Mouse (Mus musculus): ENCODE measurements around the gene Tmem135. TPM values are rescaled to one million over a fixed set of nuclear protein-coding genes. Genes with fewer than 3 reads are reported as not detected.

Tmem135 gene
- polyA plus RNA-seq, 1 experiment from 2014 or later = 14.4 TPM

DNA sequence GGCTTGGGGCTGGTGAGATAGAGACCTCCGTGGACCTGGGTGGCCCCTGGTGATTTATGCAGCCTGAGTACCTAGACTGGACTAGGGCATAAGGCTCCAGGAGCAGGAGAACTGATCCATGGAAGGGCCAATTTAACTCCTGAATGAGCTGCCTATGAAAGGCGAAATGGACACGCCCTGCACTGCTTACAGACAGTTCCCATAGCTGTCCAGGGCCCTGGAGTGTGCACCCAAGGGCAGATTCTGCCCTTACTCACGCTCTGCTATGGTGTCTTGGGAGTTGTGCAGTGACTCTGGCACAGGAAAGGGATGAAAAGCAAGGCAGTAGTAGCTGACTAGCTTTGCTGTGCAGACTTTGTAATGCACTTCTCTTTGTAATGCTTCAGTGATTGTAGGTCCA is 6.3 kb upstream of the Tmem135 start:
- Histone ChIP-seq H3K9me3 (replicated peaks) (no peaks in the 10 kb centered on the region), H3K4me3 (no peak overlapping the region), H3K27me3 (ENCODE audit: low read depth, poor library complexity, severe bottlenecking) (peaks cover 25% of the 10 kb centered on the region), H3K36me3 (peaks cover 15% of the 10 kb centered on the region), H3K27ac (replicated peaks) (no peak overlapping the region), H3K4me1 (peaks cover 1% of the 10 kb centered on the region)
- no peak for DNase-seq (ENCODE audit: low spot score)
- 83% methylated on average over 4 of the region's 4 CpGs for WGBS

DNA sequence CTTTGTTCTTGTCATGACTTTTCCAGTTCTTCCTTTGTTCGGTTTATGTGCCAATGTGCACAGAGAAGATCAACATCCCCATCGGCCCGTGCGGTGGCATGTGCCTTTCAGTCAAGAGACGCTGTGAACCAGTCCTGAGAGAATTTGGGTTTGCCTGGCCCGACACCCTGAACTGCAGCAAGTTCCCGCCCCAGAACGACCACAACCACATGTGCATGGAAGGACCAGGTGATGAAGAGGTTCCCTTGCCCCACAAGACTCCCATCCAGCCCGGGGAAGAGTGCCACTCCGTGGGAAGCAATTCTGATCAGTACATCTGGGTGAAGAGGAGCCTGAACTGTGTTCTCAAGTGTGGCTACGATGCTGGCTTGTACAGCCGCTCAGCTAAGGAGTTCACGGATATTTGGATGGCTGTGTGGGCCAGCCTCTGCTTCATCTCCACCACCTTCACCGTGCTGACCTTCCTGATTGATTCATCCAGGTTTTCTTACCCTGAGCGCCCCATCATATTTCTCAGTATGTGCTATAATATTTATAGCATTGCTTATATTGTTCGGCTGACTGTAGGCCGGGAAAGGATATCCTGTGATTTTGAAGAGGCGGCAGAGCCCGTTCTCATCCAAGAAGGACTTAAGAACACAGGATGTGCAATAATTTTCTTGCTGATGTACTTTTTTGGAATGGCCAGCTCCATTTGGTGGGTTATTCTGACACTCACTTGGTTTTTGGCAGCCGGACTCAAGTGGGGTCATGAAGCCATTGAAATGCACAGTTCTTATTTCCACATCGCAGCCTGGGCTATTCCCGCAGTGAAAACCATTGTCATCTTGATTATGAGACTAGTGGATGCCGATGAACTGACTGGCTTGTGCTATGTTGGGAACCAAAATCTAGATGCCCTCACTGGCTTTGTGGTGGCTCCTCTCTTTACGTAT is 3.3 kb upstream of the Tmem135 start:
- H3K36me3 ChIP-seq = peaks cover 15% of the 10 kb centered on the region
- DNase-seq (ENCODE audit: low spot score) = no peak
- peaks cover 41% of the 10 kb centered on the region for H3K27me3 ChIP-seq (ENCODE audit: low read depth, poor library complexity, severe bottlenecking)
- H3K27ac ChIP-seq (replicated peaks) = no peak overlapping the region
- H3K4me1 ChIP-seq = peaks cover 19% of the 10 kb centered on the region
- 92% methylated on average over 24 of the region's 24 CpGs for WGBS
- no peaks in the 10 kb centered on the region for H3K9me3 ChIP-seq (replicated peaks)
- H3K4me3 ChIP-seq = no peak overlapping the region

DNA sequence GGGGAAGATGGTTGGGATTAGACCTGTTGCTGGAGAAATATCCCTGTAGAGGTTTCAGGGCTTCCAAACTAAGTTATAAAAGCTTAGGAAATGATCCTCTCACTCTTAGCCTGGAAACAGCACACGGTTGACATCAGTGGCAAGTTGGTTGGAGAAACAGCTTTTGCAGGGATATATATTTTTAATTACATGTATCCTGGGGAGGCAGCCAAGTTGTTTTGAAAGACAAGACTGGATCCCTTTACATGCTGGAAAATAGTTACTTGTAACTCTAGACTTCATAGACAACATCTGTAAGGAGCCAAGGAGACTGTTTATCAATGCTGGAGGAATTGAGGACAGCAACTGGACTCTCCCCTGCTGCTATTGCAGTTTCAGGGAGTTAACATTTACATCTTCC is 2.0 kb upstream of the Tmem135 start:
- no peak for DNase-seq (ENCODE audit: low spot score)
- 67% methylated on average over 1 of the region's 1 CpGs for WGBS
- Histone ChIP-seq H3K4me1 (peaks cover 31% of the 10 kb centered on the region), H3K27me3 (ENCODE audit: low read depth, poor library complexity, severe bottlenecking) (peaks cover 54% of the 10 kb centered on the region), H3K36me3 (peaks cover 15% of the 10 kb centered on the region), H3K9me3 (replicated peaks) (no peaks in the 10 kb centered on the region), H3K27ac (replicated peaks) (no peak overlapping the region), H3K4me3 (0 out of 2 replicates have a peak overlapping the region, but pooled peaks have one; percentile 7)

- peaks cover 61% of the 10 kb centered on the region for H3K27me3 ChIP-seq (ENCODE audit: low read depth, poor library complexity, severe bottlenecking)
- peak overlapping the region; percentile 90 for H3K27ac ChIP-seq (replicated peaks)
- WGBS = under 1% methylated on average over 35 of the region's 35 CpGs
- H3K4me1 ChIP-seq = peaks cover 37% of the 10 kb centered on the region
- DNase-seq (ENCODE audit: low spot score) = no peak
- H3K4me3 ChIP-seq = peak overlapping the region; percentile 80
- peaks cover 15% of the 10 kb centered on the region for H3K36me3 ChIP-seq
- no peaks in the 10 kb centered on the region for H3K9me3 ChIP-seq (replicated peaks)
Observed at GRCm38 (mm10) chr7:89404734-89405440, 865 bp upstream of the Tmem135 start.

GRCm38 (mm10) chr7:89403053-89403972 is 709 bp downstream of the Tmem135 start:
- 5% methylated on average over 52 of the region's 52 CpGs for WGBS
- peaks cover 37% of the 10 kb centered on the region for H3K4me1 ChIP-seq

DNA sequence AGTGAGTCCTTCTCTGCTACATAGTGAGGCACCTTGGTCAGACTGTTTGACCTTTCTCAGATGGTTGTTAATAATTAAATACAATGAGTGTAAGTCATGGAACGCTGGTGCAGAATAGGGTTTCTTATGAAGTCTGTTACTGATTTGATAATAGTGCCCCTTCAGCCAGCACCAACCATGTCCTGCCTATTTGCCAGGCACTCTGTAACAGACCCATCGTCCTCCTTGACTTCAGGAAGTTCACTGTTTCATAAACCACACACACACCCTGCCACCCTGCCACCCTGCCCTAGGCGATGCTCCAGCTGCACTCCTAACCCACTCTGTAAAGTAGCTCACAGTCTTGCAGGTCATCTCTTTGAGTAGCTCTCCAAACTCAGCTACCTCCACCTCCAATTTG is 2.1 kb downstream of the Tmem135 start:
- DNase-seq (ENCODE audit: low spot score) = no peak
- Histone ChIP-seq H3K36me3 (0 out of 2 replicates have a peak, but pooled peaks cover 1% of the 10 kb centered on the region), H3K4me1 (peaks cover 37% of the 10 kb centered on the region), H3K9me3 (replicated peaks) (no peaks in the 10 kb centered on the region), H3K27me3 (ENCODE audit: low read depth, poor library complexity, severe bottlenecking) (peaks cover 52% of the 10 kb centered on the region), H3K27ac (replicated peaks) (no peak overlapping the region), H3K4me3 (no peak overlapping the region)
- WGBS = 81% methylated on average over 3 of the region's 3 CpGs

More at GRCm38 (mm10) chr7:89403053-89403972, 709 bp downstream of the Tmem135 start:
- Histone ChIP-seq H3K27me3 (ENCODE audit: low read depth, poor library complexity, severe bottlenecking) (peaks cover 61% of the 10 kb centered on the region), H3K4me3 (peak overlapping the region; percentile 80), H3K9me3 (replicated peaks) (no peaks in the 10 kb centered on the region), H3K36me3 (peaks cover 15% of the 10 kb centered on the region), H3K27ac (replicated peaks) (peak overlapping the region; percentile 90)
- DNase-seq (ENCODE audit: low spot score) = peak; percentile 75

- Histone ChIP-seq H3K4me1 (peaks cover 37% of the 10 kb centered on the region), H3K9me3 (replicated peaks) (no peaks in the 10 kb centered on the region), H3K27ac (replicated peaks) (no peak overlapping the region), H3K27me3 (ENCODE audit: low read depth, poor library complexity, severe bottlenecking) (peaks cover 46% of the 10 kb centered on the region), H3K36me3 (no peaks in the 10 kb centered on the region), H3K4me3 (no peak overlapping the region)
- no peak for DNase-seq (ENCODE audit: low spot score)
- WGBS = 46% methylated on average over 11 of the region's 11 CpGs
Observed at GRCm38 (mm10) chr7:89401136-89401858, 2.7 kb downstream of the Tmem135 start.

- 68% methylated on average over 2 of the region's 2 CpGs for WGBS
- no peak for DNase-seq (ENCODE audit: low spot score)
- no peak overlapping the region for H3K27ac ChIP-seq (replicated peaks)
Observed at GRCm38 (mm10) chr7:89400721-89401120, 3.3 kb downstream of the Tmem135 start.

DNA sequence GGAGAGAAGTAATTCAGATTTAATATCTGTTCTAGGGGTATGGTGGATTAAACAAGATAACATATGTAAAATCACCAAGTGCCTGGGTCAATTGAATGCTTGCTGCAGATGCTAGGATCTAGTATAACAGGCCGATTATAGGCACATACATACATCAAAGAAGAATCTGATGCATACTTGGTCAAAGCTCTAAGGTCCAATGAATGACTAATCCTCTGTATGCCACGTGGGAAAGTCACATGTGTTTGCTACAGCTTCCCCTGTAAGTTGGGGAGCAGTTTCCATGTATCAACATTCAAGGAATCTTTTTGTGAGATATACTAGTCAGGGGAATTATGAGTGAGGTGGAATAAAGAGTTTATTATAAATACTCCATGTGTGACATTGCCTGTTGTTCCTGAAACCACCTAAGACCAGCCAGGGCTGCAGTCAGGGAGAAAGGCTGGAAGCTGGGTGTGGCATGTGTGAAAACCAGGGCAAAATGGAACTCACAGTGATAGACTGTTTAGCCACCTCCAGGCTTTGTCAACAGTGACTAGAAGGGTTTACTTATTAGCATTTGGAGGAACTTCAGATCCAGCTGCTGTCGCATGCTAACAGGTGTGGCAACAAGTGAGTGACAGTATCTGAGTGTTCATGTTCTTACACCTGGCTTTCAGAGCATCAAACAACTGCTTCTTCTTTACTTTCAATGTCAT is 6.0 kb downstream of the Tmem135 start:
- Histone ChIP-seq H3K4me3 (no peak overlapping the region), H3K27me3 (ENCODE audit: low read depth, poor library complexity, severe bottlenecking) (peaks cover 27% of the 10 kb centered on the region), H3K4me1 (peaks cover 22% of the 10 kb centered on the region), H3K27ac (replicated peaks) (no peak overlapping the region), H3K9me3 (replicated peaks) (no peaks in the 10 kb centered on the region), H3K36me3 (no peaks in the 10 kb centered on the region)
- no peak for DNase-seq (ENCODE audit: low spot score)
- WGBS = 74% methylated on average over 3 of the region's 3 CpGs

More at GRCm38 (mm10) chr7:89400721-89401120, 3.3 kb downstream of the Tmem135 start:
- H3K4me3 ChIP-seq = no peak overlapping the region
- peaks cover 40% of the 10 kb centered on the region for H3K27me3 ChIP-seq (ENCODE audit: low read depth, poor library complexity, severe bottlenecking)
- peaks cover 37% of the 10 kb centered on the region for H3K4me1 ChIP-seq
- no peaks in the 10 kb centered on the region for H3K9me3 ChIP-seq (replicated peaks)
- H3K36me3 ChIP-seq = no peaks in the 10 kb centered on the region

DNA sequence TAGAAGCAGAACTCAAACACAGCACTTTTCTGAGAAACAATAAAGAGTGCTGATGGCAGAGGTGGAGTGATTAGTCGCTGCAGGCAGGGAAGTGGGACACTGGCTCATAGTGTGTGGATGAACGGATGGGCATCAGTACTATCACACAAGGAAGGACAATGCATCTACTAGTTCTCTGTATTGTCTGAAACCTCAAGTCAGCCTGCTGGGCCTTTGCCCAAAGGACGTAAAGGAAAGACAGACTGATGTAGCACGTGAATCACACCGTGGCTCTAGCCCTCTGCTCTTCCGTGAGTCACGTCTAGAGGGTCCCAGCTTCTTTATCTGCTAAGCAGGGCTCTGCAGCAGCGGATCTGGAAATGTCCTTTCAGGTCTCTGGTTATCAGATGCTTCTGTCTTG is 7.6 kb downstream of the Tmem135 start:
- H3K27me3 ChIP-seq (ENCODE audit: low read depth, poor library complexity, severe bottlenecking) = peaks cover 11% of the 10 kb centered on the region
- H3K4me1 ChIP-seq = peaks cover 10% of the 10 kb centered on the region
- no peak overlapping the region for H3K27ac ChIP-seq (replicated peaks)
- WGBS = 67% methylated on average over 8 of the region's 8 CpGs
- no peak overlapping the region for H3K4me3 ChIP-seq
- no peaks in the 10 kb centered on the region for H3K9me3 ChIP-seq (replicated peaks)
- no peaks in the 10 kb centered on the region for H3K36me3 ChIP-seq
- DNase-seq (ENCODE audit: low spot score) = no peak

GRCm38 (mm10) chr7:89395399-89395798 is 8.6 kb downstream of the Tmem135 start:
- Histone ChIP-seq H3K36me3 (no peaks in the 10 kb centered on the region), H3K27me3 (ENCODE audit: low read depth, poor library complexity, severe bottlenecking) (peaks cover 1% of the 10 kb centered on the region; the same call in 1 of the 2 replicates), H3K27ac (replicated peaks) (no peak overlapping the region), H3K4me3 (no peak overlapping the region), H3K4me1 (peaks cover under 1% of the 10 kb centered on the region; the same call in 1 of the 2 replicates), H3K9me3 (replicated peaks) (no peaks in the 10 kb centered on the region)
- 86% methylated on average over 1 of the region's 1 CpGs for WGBS
- DNase-seq (ENCODE audit: low spot score) = no peak

Data from midbrain, embryonic 10.5 days (tissue).